In genomic region chr4:129625029-129625370, GRCm38 (mm10) we compare ENCODE assay signal across 8 mouse cellular contexts. TPM values are rescaled to one million over a fixed set of nuclear protein-coding genes. Genes with fewer than 3 reads are reported as not detected.
DNase-seq lines count a peak whose midpoint lies in the region; ATAC-seq and TF ChIP-seq lines count a peak whose summit lies in the region.

No protein-coding gene starts in this region.

- H3K4me3 ChIP-seq in left cerebral cortex, adult 2 months, result peak overlapping the region; percentile 80
- peak overlapping the region; percentile 72 for H3K4me3 ChIP-seq in embryonic facial prominence, embryonic 10.5 days
- peak overlapping the region; percentile 10 to 65 for H3K4me3 ChIP-seq in heart, embryonic 14.5 days (ENCODE audit: control insufficient read depth in 1 of 2, insufficient read depth in 1 of 2, low read depth in 1 of 2, low read length in 2 of 2)
- peak overlapping the region; percentile 59; the same call in 1 of the 2 replicates for H3K4me3 ChIP-seq in neural tube, embryonic 11.5 days (ENCODE audit: low read depth, low read length)

- no peaks in the 10 kb centered on the region for H3K27me3 ChIP-seq in embryonic facial prominence, embryonic 10.5 days (replicated peaks; ENCODE audit: low read depth, poor library complexity, severe bottlenecking)
- no peaks in the 10 kb centered on the region for H3K27me3 ChIP-seq in heart, embryonic 14.5 days (ENCODE audit: control insufficient read depth, insufficient read depth, low read length)
- no peaks in the 10 kb centered on the region for H3K27me3 ChIP-seq in neural tube, embryonic 11.5 days (ENCODE audit: control insufficient read depth, insufficient read depth, low read length)

- H3K4me2 ChIP-seq in heart, embryonic 14.5 days (ENCODE audit: low read length), result peak overlapping the region; percentile 81
- H3K4me2 ChIP-seq in neural tube, embryonic 11.5 days (ENCODE audit: low read depth), result peak overlapping the region; percentile 79

- peaks cover 40% of the 10 kb centered on the region for H3K4me1 ChIP-seq in embryonic facial prominence, embryonic 10.5 days
- peaks cover 19 to 24% of the 10 kb centered on the region in 2 experiments; a peak in 3 of 4 replicates for H3K4me1 ChIP-seq in heart, embryonic 14.5 days (ENCODE audit: control insufficient read depth in 2 of 2, insufficient read depth in 2 of 2, low read length in 2 of 2)
- H3K4me1 ChIP-seq in neural tube, embryonic 11.5 days (ENCODE audit: control insufficient read depth, insufficient read depth, low read length), result peaks cover 22% of the 10 kb centered on the region

- peak; percentile 52 to 65 for DNase-seq in left cerebral cortex, adult 2 months (ENCODE audit: extremely low spot score in 1 of 2, low spot score in 2 of 2)
- no peak for DNase-seq in left cerebral cortex, adult 11 months (ENCODE audit: low spot score)
- peak; percentile 76 for DNase-seq in embryonic facial prominence, embryonic 10.5 days (ENCODE audit: low spot score)
- DNase-seq in kidney, postnatal 14 days, result peak; percentile 60
- peak; percentile 56 to 57 for DNase-seq in lung, adult 18-20 months
- peak; percentile 73 for DNase-seq in neural tube, embryonic 11.5 days (ENCODE audit: low spot score)
- DNase-seq in thymus, postnatal 10 days (ENCODE audit: low spot score in 2 of 2), result peak; percentile 58 to 64

- H3K9me3 ChIP-seq in embryonic facial prominence, embryonic 10.5 days, result no peaks in the 10 kb centered on the region
- H3K9me3 ChIP-seq in heart, embryonic 14.5 days (ENCODE audit: control insufficient read depth, low read length), result no peaks in the 10 kb centered on the region
- no peaks in the 10 kb centered on the region for H3K9me3 ChIP-seq in neural tube, embryonic 11.5 days (ENCODE audit: control insufficient read depth, low read length)

- H3K36me3 ChIP-seq in embryonic facial prominence, embryonic 10.5 days (replicated peaks), result peaks cover 56% of the 10 kb centered on the region
- peaks cover 46% of the 10 kb centered on the region for H3K36me3 ChIP-seq in heart, embryonic 14.5 days (ENCODE audit: control insufficient read depth, insufficient read depth, low read length)
- H3K36me3 ChIP-seq in neural tube, embryonic 11.5 days (ENCODE audit: control insufficient read depth, insufficient read depth, low read length), result peaks cover 22% of the 10 kb centered on the region

- 1% methylated on average over 6 of the region's 6 CpGs for WGBS in embryonic facial prominence, embryonic 10.5 days
- WGBS in heart, embryonic 14.5 days, result 2% methylated on average over 6 of the region's 6 CpGs
- 3% methylated on average over 6 of the region's 6 CpGs for WGBS in neural tube, embryonic 11.5 days

- peak overlapping the region; percentile 93 for H3K27ac ChIP-seq in left cerebral cortex, adult 2 months
- H3K27ac ChIP-seq in embryonic facial prominence, embryonic 10.5 days (replicated peaks), result peak overlapping the region; percentile 86
- peak overlapping the region; percentile 61 to 89 for H3K27ac ChIP-seq in heart, embryonic 14.5 days (replicated peaks in 1 of 2; ENCODE audit: control insufficient read depth in 1 of 2, insufficient read depth in 1 of 2, low read depth in 2 of 2, low read length in 2 of 2)
- peak overlapping the region; percentile 58; the same call in 1 of the 2 replicates for H3K27ac ChIP-seq in neural tube, embryonic 11.5 days (ENCODE audit: low read depth, low read length)

- TF ChIP-seq CTCF in left cerebral cortex, adult 2 months (IDR thresholded peaks at IDR 0.05), result no peak

- intact Hi-C loops in left cerebral cortex, adult 2 months (cut with DNase I), result loop anchor here (2.0 kb wide), 1 partner anchor 16 kb away; the partner anchor contains the start of gene Txlna

- ATAC-seq in heart, embryonic 14.5 days (ENCODE audit: insufficient number of reproducible peaks, insufficient read depth, low FRiP score, low read depth), result no peak
- no peak for ATAC-seq in neural tube, embryonic 11.5 days (ENCODE audit: insufficient read depth, low FRiP score, low TSS enrichment)

- H3K9ac ChIP-seq in heart, embryonic 14.5 days (ENCODE audit: low read length), result peak overlapping the region; percentile 78
- peak overlapping the region; percentile 77 for H3K9ac ChIP-seq in neural tube, embryonic 11.5 days (ENCODE audit: low read length)

RNA-seq across cellular contexts. Expression of gene Ccdc28b, which starts 1.3 kb away (rescaled TPM):
- 10 to 100 TPM; 50.9 to 67.0 TPM for total RNA-seq in left cerebral cortex, adult 2 months (2021)
- 38.6 and 44.1 TPM in 2 replicates for polyA plus RNA-seq in embryonic facial prominence, embryonic 10.5 days (2016; fragmentation: Nextera tagmentation; extraction: Ambion mirVana)
- 49.8 and 53.3 TPM in 2 replicates for polyA plus RNA-seq in heart, embryonic 14.5 days (2014; fragmentation: Nextera tagmentation; extraction: Ambion mirVana)
- 65.9 and 69.4 TPM in 2 replicates for polyA plus RNA-seq in neural tube, embryonic 11.5 days (2014; fragmentation: Nextera tagmentation; extraction: Ambion mirVana)

RNA-seq across cellular contexts. Expression of gene Iqcc, which starts 6.1 kb away (rescaled TPM):
- 10 to 100 TPM; 30.1 to 34.8 TPM for total RNA-seq in left cerebral cortex, adult 2 months (2021)
- 27.7 and 28.5 TPM in 2 replicates for polyA plus RNA-seq in embryonic facial prominence, embryonic 10.5 days (2016; fragmentation: Nextera tagmentation; extraction: Ambion mirVana)
- polyA plus RNA-seq in heart, embryonic 14.5 days (2014; fragmentation: Nextera tagmentation; extraction: Ambion mirVana), result 24.1 and 25.1 TPM in 2 replicates
- 25.7 and 30.2 TPM in 2 replicates for polyA plus RNA-seq in neural tube, embryonic 11.5 days (2014; fragmentation: Nextera tagmentation; extraction: Ambion mirVana)

RNA-seq across cellular contexts. Expression of gene Dcdc2b, which starts 10.9 kb away (rescaled TPM):
- 1 to 10 TPM; 5.7 to 6.2 TPM for total RNA-seq in left cerebral cortex, adult 2 months (2021)
- polyA plus RNA-seq in embryonic facial prominence, embryonic 10.5 days (2016; fragmentation: Nextera tagmentation; extraction: Ambion mirVana), result 1.0 and 1.4 TPM in 2 replicates
- 1.1 and 2.6 TPM in 2 replicates for polyA plus RNA-seq in heart, embryonic 14.5 days (2014; fragmentation: Nextera tagmentation; extraction: Ambion mirVana)
- 2.6 and 4.5 TPM in 2 replicates for polyA plus RNA-seq in neural tube, embryonic 11.5 days (2014; fragmentation: Nextera tagmentation; extraction: Ambion mirVana)

RNA-seq across cellular contexts. Expression of gene Txlna, which starts 15.9 kb away (rescaled TPM):
- 10 to 100 TPM; 42.1 to 52.1 TPM for total RNA-seq in left cerebral cortex, adult 2 months (2021)
- 115 and 117 TPM in 2 replicates for polyA plus RNA-seq in embryonic facial prominence, embryonic 10.5 days (2016; fragmentation: Nextera tagmentation; extraction: Ambion mirVana)
- polyA plus RNA-seq in heart, embryonic 14.5 days (2014; fragmentation: Nextera tagmentation; extraction: Ambion mirVana), result 51.5 and 56.4 TPM in 2 replicates
- polyA plus RNA-seq in neural tube, embryonic 11.5 days (2014; fragmentation: Nextera tagmentation; extraction: Ambion mirVana), result 104 and 108 TPM in 2 replicates

RNA-seq across cellular contexts. Expression of gene Tmem234, which starts 24.5 kb away (rescaled TPM):
- 10 to 100 TPM; 89.3 to 94.8 TPM for total RNA-seq in left cerebral cortex, adult 2 months (2021)
- 222 and 226 TPM in 2 replicates for polyA plus RNA-seq in embryonic facial prominence, embryonic 10.5 days (2016; fragmentation: Nextera tagmentation; extraction: Ambion mirVana)
- 158 and 179 TPM in 2 replicates for polyA plus RNA-seq in heart, embryonic 14.5 days (2014; fragmentation: Nextera tagmentation; extraction: Ambion mirVana)
- 187 and 192 TPM in 2 replicates for polyA plus RNA-seq in neural tube, embryonic 11.5 days (2014; fragmentation: Nextera tagmentation; extraction: Ambion mirVana)
